Mouse (Mus musculus): ENCODE measurements around the gene Tcerg1l. TPM values are rescaled to one million over a fixed set of nuclear protein-coding genes. Genes with fewer than 3 reads are reported as not detected.
A peak's percentile ranks its signal among the peaks of the same experiment; 100 is the strongest.

Tcerg1l gene
- polyA plus RNA-seq, 1 experiment, result 5.3 TPM

DNA sequence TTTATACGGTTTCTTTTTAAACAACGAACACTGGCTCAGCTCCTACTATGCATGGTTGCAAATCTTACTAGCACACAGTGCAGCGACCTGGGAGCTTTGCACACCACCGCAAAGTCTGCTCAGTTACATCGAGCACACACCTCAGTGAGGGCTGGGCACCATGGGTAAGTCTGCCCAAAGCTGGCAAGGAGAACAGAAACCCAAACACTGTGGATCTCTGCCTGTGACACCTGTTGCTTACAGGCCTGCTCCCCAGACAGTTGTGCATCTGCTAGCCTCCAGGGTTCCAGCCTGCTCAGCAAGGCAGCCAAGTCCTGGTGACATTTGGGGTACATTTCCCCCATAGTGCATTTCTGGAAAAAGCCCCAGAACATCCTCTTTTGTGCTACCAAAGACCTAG is 4.1 kb upstream of the Tcerg1l start:
- H3K27ac ChIP-seq (ENCODE audit: insufficient read depth, low read length), result no peak overlapping the region
- WGBS, result 81% methylated on average over 5 of the region's 5 CpGs
- no peak for DNase-seq
- H3K27me3 ChIP-seq (ENCODE audit: control insufficient read depth, insufficient read depth, low read length), result peaks cover 2% of the 10 kb centered on the region; the same call in 1 of the 2 replicates
- TF ChIP-seq POLR2A (IDR thresholded peaks at IDR 0.05; ENCODE audit: borderline replicate concordance, insufficient read depth, low read length) (no peak), CTCF (IDR thresholded peaks at IDR 0.05; ENCODE audit: borderline replicate concordance, insufficient read depth, low read depth, low read length) (no peak)
- no peak overlapping the region for H3K4me3 ChIP-seq (replicated peaks; ENCODE audit: insufficient read depth, low read depth, low read length)
- no peaks in the 10 kb centered on the region for H3K4me1 ChIP-seq (ENCODE audit: control insufficient read depth, insufficient read depth, low read length)

DNA sequence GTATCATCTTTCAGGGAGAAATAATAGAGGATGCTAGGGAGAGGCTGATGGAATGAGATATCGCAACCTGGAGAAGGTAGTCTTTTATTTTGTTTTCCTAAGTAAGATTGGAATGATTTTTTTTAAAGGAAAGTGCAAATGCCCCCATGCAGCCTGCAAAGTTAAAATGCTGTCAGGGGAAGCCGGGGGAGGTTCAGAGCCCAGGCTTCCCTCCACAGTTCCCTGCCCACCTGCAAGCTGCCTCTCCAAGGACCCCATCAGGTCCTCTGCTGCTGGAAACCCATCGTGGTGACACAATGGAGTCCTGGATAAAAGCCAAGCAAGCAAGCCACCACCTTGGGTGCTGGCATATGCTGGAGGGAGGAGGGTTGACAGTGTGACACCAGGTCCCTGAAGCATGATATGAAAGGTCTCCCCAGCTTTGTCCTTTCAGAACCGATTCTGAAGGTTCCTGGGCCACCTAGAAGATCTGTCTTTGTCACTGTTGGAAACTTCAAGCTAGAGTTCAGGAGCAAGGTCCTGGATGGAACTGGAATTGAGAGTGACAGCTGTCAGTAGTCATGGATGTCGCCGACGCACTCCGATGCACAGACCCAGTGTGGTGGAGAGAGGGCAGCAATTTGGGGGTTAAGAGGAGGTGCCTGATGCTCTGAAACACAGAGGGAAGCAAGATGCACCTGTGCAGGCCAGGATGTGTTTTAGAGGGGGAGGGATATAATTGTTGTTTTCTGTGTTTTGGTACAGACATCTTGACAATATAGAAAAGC is 3.2 kb upstream of the Tcerg1l start:
- Histone ChIP-seq H3K27ac (ENCODE audit: insufficient read depth, low read length) (no peak overlapping the region), H3K4me1 (ENCODE audit: control insufficient read depth, insufficient read depth, low read length) (no peaks in the 10 kb centered on the region), H3K27me3 (ENCODE audit: control insufficient read depth, insufficient read depth, low read length) (peaks cover 2% of the 10 kb centered on the region; the same call in 1 of the 2 replicates), H3K4me3 (replicated peaks; ENCODE audit: insufficient read depth, low read depth, low read length) (no peak overlapping the region)
- WGBS, result 78% methylated on average over 8 of the region's 8 CpGs
- no peak for TF ChIP-seq POLR2A (IDR thresholded peaks at IDR 0.05; ENCODE audit: borderline replicate concordance, insufficient read depth, low read length)
- no peak for TF ChIP-seq CTCF (IDR thresholded peaks at IDR 0.05; ENCODE audit: borderline replicate concordance, insufficient read depth, low read depth, low read length)
- no peak for DNase-seq

DNA sequence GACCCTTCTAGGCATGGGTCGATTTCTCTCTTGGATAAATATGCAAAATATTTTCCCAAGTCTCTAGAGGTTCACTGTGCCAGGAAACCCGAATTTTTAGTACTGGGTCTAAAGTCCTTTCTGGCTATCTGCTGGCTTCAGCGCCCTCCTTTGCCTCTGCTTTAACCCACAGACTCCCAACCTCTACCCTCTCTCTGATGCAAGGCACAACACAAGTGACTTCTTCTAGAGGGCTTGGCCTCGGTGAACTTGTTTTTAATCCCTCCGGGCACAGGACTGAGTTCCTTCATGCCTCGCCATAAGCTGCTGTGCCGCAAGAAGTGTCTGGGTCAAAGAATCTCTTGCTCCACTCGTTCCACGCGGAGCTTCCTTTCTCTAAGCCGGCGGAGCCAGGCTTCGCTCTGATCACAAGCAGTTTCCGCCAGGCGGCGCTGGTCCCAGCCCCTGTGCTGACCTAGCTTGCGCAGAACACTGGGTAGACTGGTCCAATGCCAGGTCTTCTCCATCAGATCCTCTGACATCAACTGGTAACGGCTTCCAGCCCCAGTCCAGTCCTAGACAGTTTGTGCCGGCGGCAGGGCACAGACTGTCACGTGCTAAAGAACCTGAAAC is 758 bp upstream of the Tcerg1l start:
- TF ChIP-seq CTCF (IDR thresholded peaks at IDR 0.05; ENCODE audit: borderline replicate concordance, insufficient read depth, low read depth, low read length) (peak; percentile 88), POLR2A (IDR thresholded peaks at IDR 0.05; ENCODE audit: borderline replicate concordance, insufficient read depth, low read length) (0 out of 2 replicates have a peak, but pooled peaks have one; percentile 15)
- Histone ChIP-seq H3K4me1 (ENCODE audit: control insufficient read depth, insufficient read depth, low read length) (no peaks in the 10 kb centered on the region), H3K4me3 (replicated peaks; ENCODE audit: insufficient read depth, low read depth, low read length) (peak overlapping the region; percentile 56), H3K27me3 (ENCODE audit: control insufficient read depth, insufficient read depth, low read length) (peaks cover 2% of the 10 kb centered on the region; the same call in 1 of the 2 replicates), H3K27ac (ENCODE audit: insufficient read depth, low read length) (no peak overlapping the region)
- under 1% methylated on average over 21 of the region's 21 CpGs for WGBS
- DNase-seq, result peak; percentile 90 to 92

DNA sequence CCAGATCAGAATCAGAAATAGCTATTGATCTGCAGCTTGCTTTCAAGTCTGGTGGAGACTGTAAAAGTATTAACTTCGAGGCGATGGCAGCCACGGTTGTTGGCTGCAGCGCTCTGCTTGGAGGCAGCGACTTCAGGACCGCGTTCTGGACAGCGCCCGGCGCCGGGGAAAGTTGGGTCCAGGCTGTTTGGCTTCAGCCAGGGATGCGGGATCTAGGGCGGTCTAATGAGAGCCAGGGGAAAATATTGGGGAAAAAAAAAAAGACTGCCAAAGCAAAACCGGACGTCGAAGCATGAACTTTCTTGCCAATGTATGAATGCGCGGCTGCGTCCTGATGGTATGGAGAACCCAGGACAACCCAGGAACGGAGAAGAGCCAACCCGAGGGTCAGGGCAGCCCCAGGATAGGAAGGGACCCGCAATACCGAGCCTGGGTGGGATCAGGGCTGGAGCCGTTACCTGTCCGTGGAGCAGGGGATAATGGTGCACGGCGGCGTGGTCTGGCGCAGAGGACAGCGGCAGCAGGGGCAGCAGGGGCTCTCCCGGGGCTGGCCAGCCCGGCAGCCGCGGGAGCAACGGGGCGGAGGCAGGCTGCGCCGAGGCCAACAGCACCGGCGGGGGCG is 556 bp downstream of the Tcerg1l start:
- WGBS, result under 1% methylated on average over 40 of the region's 41 CpGs
- Histone ChIP-seq H3K27me3 (ENCODE audit: control insufficient read depth, insufficient read depth, low read length) (peaks cover 2% of the 10 kb centered on the region; the same call in 1 of the 2 replicates), H3K4me1 (ENCODE audit: control insufficient read depth, insufficient read depth, low read length) (no peaks in the 10 kb centered on the region), H3K4me3 (replicated peaks; ENCODE audit: insufficient read depth, low read depth, low read length) (peak overlapping the region; percentile 61), H3K27ac (ENCODE audit: insufficient read depth, low read length) (no peak overlapping the region)
- TF ChIP-seq POLR2A (IDR thresholded peaks at IDR 0.05; ENCODE audit: borderline replicate concordance, insufficient read depth, low read length), result no peak
- no peak for TF ChIP-seq CTCF (IDR thresholded peaks at IDR 0.05; ENCODE audit: borderline replicate concordance, insufficient read depth, low read depth, low read length)
- peak; percentile 28 to 39 for DNase-seq

DNA sequence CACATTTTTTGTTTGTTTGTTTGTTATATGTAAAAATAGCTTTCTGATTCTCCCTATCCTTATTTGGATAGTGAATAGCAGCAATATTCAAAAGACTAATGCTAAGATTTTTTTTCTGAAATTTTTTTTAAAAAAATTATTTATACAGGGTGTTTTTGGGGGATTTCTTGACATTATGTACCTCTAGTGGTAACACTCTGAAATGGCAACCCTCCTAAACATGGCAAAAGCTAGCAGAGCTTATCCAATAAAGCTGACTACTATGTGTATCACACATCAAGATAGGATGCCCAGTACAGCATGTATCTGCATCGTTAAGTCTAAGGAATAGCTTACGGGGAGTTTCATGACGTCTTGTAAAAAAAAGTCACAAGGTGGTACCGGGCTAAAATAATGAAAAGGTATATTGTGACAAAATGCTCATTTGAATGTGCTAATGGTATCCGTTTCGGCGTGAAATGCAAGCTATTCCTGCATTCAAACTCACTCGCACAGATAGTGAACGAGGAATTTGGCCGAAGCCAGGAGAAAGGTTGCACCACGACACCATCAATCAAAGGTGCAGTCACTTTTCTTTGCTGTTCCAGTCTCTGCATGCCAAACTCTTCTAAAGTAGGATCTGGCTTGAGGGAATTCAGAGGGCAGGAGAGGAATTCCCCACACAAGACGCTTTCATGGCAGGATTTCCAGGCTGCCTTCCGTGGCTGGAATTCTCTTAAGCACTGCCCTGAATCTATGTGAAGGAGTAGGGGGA is 1.2 kb downstream of the Tcerg1l start:
- Histone ChIP-seq H3K27me3 (ENCODE audit: control insufficient read depth, insufficient read depth, low read length) (peaks cover 2% of the 10 kb centered on the region; the same call in 1 of the 2 replicates), H3K4me3 (replicated peaks; ENCODE audit: insufficient read depth, low read depth, low read length) (peak overlapping the region; percentile 61), H3K27ac (ENCODE audit: insufficient read depth, low read length) (no peak overlapping the region), H3K4me1 (ENCODE audit: control insufficient read depth, insufficient read depth, low read length) (no peaks in the 10 kb centered on the region)
- peak in 1 of 2 experiments; percentile 22 for DNase-seq
- TF ChIP-seq POLR2A (IDR thresholded peaks at IDR 0.05; ENCODE audit: borderline replicate concordance, insufficient read depth, low read length), result no peak
- TF ChIP-seq CTCF (IDR thresholded peaks at IDR 0.05; ENCODE audit: borderline replicate concordance, insufficient read depth, low read depth, low read length), result no peak
- WGBS, result 38% methylated on average over 13 of the region's 13 CpGs

DNA sequence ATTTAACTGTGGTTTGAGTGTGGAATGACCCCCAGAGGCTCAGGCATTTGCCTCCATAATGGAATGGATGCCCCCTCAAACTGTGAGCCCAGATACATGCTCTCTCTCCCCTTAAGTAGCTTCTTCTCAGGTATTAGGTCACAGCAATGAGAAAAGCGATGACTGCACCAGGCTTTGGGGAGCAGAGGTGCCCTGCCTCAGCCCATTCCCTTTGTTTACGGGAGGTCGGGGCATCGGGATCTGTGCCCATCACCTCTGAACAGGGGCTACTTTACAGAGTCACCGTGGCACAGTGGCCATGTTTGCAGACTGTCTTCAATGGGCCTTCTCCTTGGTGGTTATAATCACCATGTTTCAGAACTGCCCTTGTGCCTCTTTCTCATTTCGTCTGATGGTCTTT is 7.6 kb downstream of the Tcerg1l start:
- 95% methylated on average over 6 of the region's 6 CpGs for WGBS
- DNase-seq, result no peak
- Histone ChIP-seq H3K4me3 (replicated peaks; ENCODE audit: insufficient read depth, low read depth, low read length) (no peak overlapping the region), H3K27ac (ENCODE audit: insufficient read depth, low read length) (no peak overlapping the region), H3K27me3 (ENCODE audit: control insufficient read depth, insufficient read depth, low read length) (no peaks in the 10 kb centered on the region), H3K4me1 (ENCODE audit: control insufficient read depth, insufficient read depth, low read length) (no peaks in the 10 kb centered on the region)
- TF ChIP-seq POLR2A (IDR thresholded peaks at IDR 0.05; ENCODE audit: borderline replicate concordance, insufficient read depth, low read length) (no peak), CTCF (IDR thresholded peaks at IDR 0.05; ENCODE audit: borderline replicate concordance, insufficient read depth, low read depth, low read length) (no peak)

DNA sequence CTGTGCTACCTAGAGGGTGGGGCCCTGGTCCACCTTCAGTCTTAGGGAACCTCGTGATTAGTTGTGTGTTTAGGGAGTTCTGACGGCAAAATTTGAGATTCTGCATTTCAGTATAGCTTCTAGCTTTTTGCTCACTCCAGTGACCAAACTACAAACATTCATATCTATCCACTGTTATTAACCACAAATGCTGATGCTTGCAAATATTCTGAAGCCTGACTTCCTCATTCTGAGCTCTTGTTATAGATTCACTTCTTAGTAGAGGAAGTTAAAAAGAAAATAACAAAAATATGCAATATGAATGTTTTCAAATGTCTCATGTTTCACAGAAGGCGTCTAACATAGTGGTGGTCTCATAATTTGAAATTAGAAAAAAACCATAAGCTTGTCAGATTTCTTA is 8.5 kb downstream of the Tcerg1l start:
- no peaks in the 10 kb centered on the region for H3K27me3 ChIP-seq (ENCODE audit: control insufficient read depth, insufficient read depth, low read length)
- H3K27ac ChIP-seq (ENCODE audit: insufficient read depth, low read length), result no peak overlapping the region
- H3K4me1 ChIP-seq (ENCODE audit: control insufficient read depth, insufficient read depth, low read length), result no peaks in the 10 kb centered on the region
- no peak for TF ChIP-seq CTCF (IDR thresholded peaks at IDR 0.05; ENCODE audit: borderline replicate concordance, insufficient read depth, low read depth, low read length)
- TF ChIP-seq POLR2A (IDR thresholded peaks at IDR 0.05; ENCODE audit: borderline replicate concordance, insufficient read depth, low read length), result no peak
- H3K4me3 ChIP-seq (replicated peaks; ENCODE audit: insufficient read depth, low read depth, low read length), result no peak overlapping the region
- DNase-seq, result no peak
- WGBS, result 89% methylated on average over 3 of the region's 3 CpGs
